Comparison of ENCODE assay signal across 8 mouse cellular contexts in genomic region chr10:67647777-67648727, GRCm38 (mm10).
DNase-seq lines count a peak whose midpoint lies in the region; ATAC-seq and TF ChIP-seq lines count a peak whose summit lies in the region.

No protein-coding gene starts in this region.

- no peak for TF ChIP-seq POLR2A in myocyte (IDR thresholded peaks at IDR 0.05; ENCODE audit: insufficient read length, low read depth)

- no peak overlapping the region for H3ac ChIP-seq in myocyte (ENCODE audit: control insufficient read depth, insufficient read length)

- H3K9me3 ChIP-seq in kidney, embryonic 15.5 days (replicated peaks): no peaks in the 10 kb centered on the region
- no peaks in the 10 kb centered on the region for H3K9me3 ChIP-seq in forebrain, embryonic 10.5 days
- H3K9me3 ChIP-seq in limb, embryonic 15.5 days: no peaks in the 10 kb centered on the region

- 15% methylated on average over 20 of the region's 20 CpGs for WGBS in kidney, embryonic 15.5 days
- WGBS in forebrain, embryonic 10.5 days: 38% methylated on average over 20 of the region's 20 CpGs
- 23% methylated on average over 20 of the region's 20 CpGs for WGBS in limb, embryonic 15.5 days

- no peaks in the 10 kb centered on the region for H3K36me3 ChIP-seq in kidney, embryonic 15.5 days
- no peaks in the 10 kb centered on the region for H3K36me3 ChIP-seq in forebrain, embryonic 10.5 days (replicated peaks)
- H3K36me3 ChIP-seq in limb, embryonic 15.5 days: no peaks in the 10 kb centered on the region
- H3K36me3 ChIP-seq in myocyte (ENCODE audit: control insufficient read depth, insufficient read depth): no peaks in the 10 kb centered on the region

- H3K79me2 ChIP-seq in myocyte (ENCODE audit: control insufficient read depth, insufficient read depth): no peaks in the 10 kb centered on the region

- H3K4me3 ChIP-seq in kidney, embryonic 15.5 days (replicated peaks): peak overlapping the region; percentile 20
- H3K4me3 ChIP-seq in forebrain, embryonic 10.5 days: peak overlapping the region; percentile 29; the same call in 1 of the 2 replicates
- peak overlapping the region; percentile 28 for H3K4me3 ChIP-seq in limb, embryonic 15.5 days
- no peak overlapping the region for H3K4me3 ChIP-seq in myocyte

- H3K27me3 ChIP-seq in kidney, embryonic 15.5 days: no peaks in the 10 kb centered on the region
- peaks cover 47% of the 10 kb centered on the region for H3K27me3 ChIP-seq in forebrain, embryonic 10.5 days (ENCODE audit: poor library complexity, severe bottlenecking)
- H3K27me3 ChIP-seq in limb, embryonic 15.5 days: 0 out of 2 replicates have a peak, but pooled peaks cover 4% of the 10 kb centered on the region
- H3K27me3 ChIP-seq in myocyte (ENCODE audit: control insufficient read depth, insufficient read depth, insufficient read length): no peaks in the 10 kb centered on the region

- H3K4me1 ChIP-seq in kidney, embryonic 15.5 days: peaks cover 54% of the 10 kb centered on the region
- H3K4me1 ChIP-seq in forebrain, embryonic 10.5 days: peaks cover 19% of the 10 kb centered on the region
- peaks cover 13% of the 10 kb centered on the region for H3K4me1 ChIP-seq in limb, embryonic 15.5 days

- no peak for ATAC-seq in kidney, embryonic 15.5 days (replicated peaks; ENCODE audit: low FRiP score)
- 0 out of 2 replicates have a peak, but pooled peaks have one; percentile 40 for ATAC-seq in limb, embryonic 15.5 days (ENCODE audit: insufficient number of reproducible peaks, low FRiP score, low TSS enrichment, low read depth)

- H3K9ac ChIP-seq in kidney, embryonic 15.5 days: no peak overlapping the region
- no peak overlapping the region for H3K9ac ChIP-seq in limb, embryonic 15.5 days

- H3K4me2 ChIP-seq in kidney, embryonic 15.5 days: peak overlapping the region; percentile 57
- H3K4me2 ChIP-seq in limb, embryonic 15.5 days: peak overlapping the region; percentile 44
- H3K4me2 ChIP-seq in myocyte (ENCODE audit: low read depth): peak overlapping the region; percentile 47

- H3K27ac ChIP-seq in kidney, embryonic 15.5 days: peak overlapping the region; percentile 18; the same call in 1 of the 2 replicates
- no peak overlapping the region for H3K27ac ChIP-seq in forebrain, embryonic 10.5 days
- H3K27ac ChIP-seq in limb, embryonic 15.5 days: no peak overlapping the region; the same call in 1 of the 2 replicates

- DNase-seq in kidney, adult 9 months: no peak
- no peak for DNase-seq in forebrain, embryonic 10.5 days (ENCODE audit: extremely low spot score, low spot score)
- DNase-seq in heart, postnatal 25 days (ENCODE audit: low spot score): peak; percentile 14
- DNase-seq in cerebellum, postnatal 14 days: no peak
- no peak for DNase-seq in left cerebral cortex, adult 11 months (ENCODE audit: low spot score)

- intact Hi-C loops in heart, postnatal 25 days (cut with DNase I): loop anchor here (5.0 kb wide), 1 partner anchor 111 kb away; the partner anchor contains the start of gene Egr2

TF ChIP-seq in myocyte, 11 proteins besides CTCF, POLR2A, EP300 and RAD21:
- TF ChIP-seq CEBPB (IDR thresholded peaks at IDR 0.05; ENCODE audit: insufficient read depth, poor library complexity, severe bottlenecking) (no peak), MAX (IDR thresholded peaks at IDR 0.05; ENCODE audit: low read depth) (no peak), TCF3 (IDR thresholded peaks at IDR 0.05; ENCODE audit: insufficient read length, low read depth) (no peak), E2F4 (IDR thresholded peaks at IDR 0.05; ENCODE audit: insufficient read depth) (no peak), MYOD1 (IDR thresholded peaks at IDR 0.05; ENCODE audit: control insufficient read depth in 1 of 3, insufficient read length in 2 of 3, low read depth in 2 of 3) (no peak), MYOG (IDR thresholded peaks at IDR 0.05; ENCODE audit: control insufficient read depth in 1 of 3, insufficient read depth in 1 of 3, insufficient read length in 2 of 3, low read depth in 2 of 3) (no peak), TCF12 (IDR thresholded peaks at IDR 0.05; ENCODE audit: insufficient read depth, poor library complexity, severe bottlenecking) (no peak)
